Mouse (Mus musculus): Measurements from ENCODE around the gene Kng2. TPM values are rescaled to one million over a fixed set of nuclear protein-coding genes. Genes with fewer than 3 reads are reported as not detected.
"Not testable (repeated sequence)": the region's sequence is repeated elsewhere in the genome, so short reads cannot be mapped to it uniquely, and the experiment has no call there.

Gene Kng2
- not detected in 2 replicates for polyA plus RNA-seq (2014; fragmentation: Nextera tagmentation; extraction: Ambion mirVana)

GRCm38 (mm10) chr16:23028966-23029600 is at the start of gene Kng2:
Gene Kng2 (minus strand): TSS chr16:23029482.
- WGBS: 75% methylated on average over 3 of the region's 3 CpGs
- not testable (repeated sequence) for H3K27me3 ChIP-seq (ENCODE audit: insufficient read depth, low read length); H3K9ac ChIP-seq; H3K27ac ChIP-seq (ENCODE audit: low read depth); H3K4me1 ChIP-seq (ENCODE audit: insufficient read depth); H3K4me3 ChIP-seq (ENCODE audit: low read depth, low read length); H3K9me3 ChIP-seq (ENCODE audit: low read depth, low read length); DNase-seq; ATAC-seq (ENCODE audit: insufficient read depth); H3K36me3 ChIP-seq (ENCODE audit: insufficient read depth); H3K4me2 ChIP-seq

- not testable (repeated sequence) for ATAC-seq (ENCODE audit: insufficient read depth); H3K4me1 ChIP-seq (ENCODE audit: insufficient read depth); H3K4me2 ChIP-seq; H3K9ac ChIP-seq; H3K27me3 ChIP-seq (ENCODE audit: insufficient read depth, low read length); DNase-seq; H3K4me3 ChIP-seq (ENCODE audit: low read depth, low read length); H3K27ac ChIP-seq (ENCODE audit: low read depth); H3K36me3 ChIP-seq (ENCODE audit: insufficient read depth); H3K9me3 ChIP-seq (ENCODE audit: low read depth, low read length)
- WGBS: 81% methylated on average over 6 of the region's 6 CpGs
Observed at GRCm38 (mm10) chr16:23077516-23077915, 48.2 kb upstream of the Kng2 start.

GRCm38 (mm10) chr16:23060781-23061325 is 31.6 kb upstream of the Kng2 start:
- ATAC-seq (ENCODE audit: insufficient read depth); H3K27me3 ChIP-seq (ENCODE audit: insufficient read depth, low read length); DNase-seq; H3K27ac ChIP-seq (ENCODE audit: low read depth); H3K9ac ChIP-seq; H3K36me3 ChIP-seq (ENCODE audit: insufficient read depth); H3K4me2 ChIP-seq; H3K4me3 ChIP-seq (ENCODE audit: low read depth, low read length); H3K4me1 ChIP-seq (ENCODE audit: insufficient read depth); H3K9me3 ChIP-seq (ENCODE audit: low read depth, low read length): not testable (repeated sequence)
- 82% methylated on average over 5 of the region's 5 CpGs for WGBS

DNA sequence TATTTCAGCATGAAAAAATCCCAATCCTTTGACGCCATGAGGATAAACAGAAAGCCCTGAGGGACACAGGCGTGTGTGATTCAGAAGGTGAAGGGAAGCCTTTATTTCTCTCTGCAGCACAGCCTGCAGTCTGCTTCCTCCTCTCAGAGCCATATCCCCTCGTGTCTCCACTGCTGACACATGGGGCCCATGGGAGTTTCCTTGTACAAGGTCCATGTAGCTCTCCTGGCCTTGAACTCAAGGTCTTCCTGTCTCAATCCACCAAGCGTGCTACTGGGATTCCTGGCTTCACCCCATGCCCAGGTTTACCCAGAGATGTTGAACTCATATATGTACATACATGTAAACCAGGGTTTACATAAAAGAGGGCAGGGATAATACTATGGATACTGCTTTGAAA is 30.3 kb upstream of the Kng2 start:
- WGBS: 60% methylated on average over 4 of the region's 4 CpGs
- H3K27me3 ChIP-seq (ENCODE audit: insufficient read depth, low read length): not testable (repeated sequence)

DNA sequence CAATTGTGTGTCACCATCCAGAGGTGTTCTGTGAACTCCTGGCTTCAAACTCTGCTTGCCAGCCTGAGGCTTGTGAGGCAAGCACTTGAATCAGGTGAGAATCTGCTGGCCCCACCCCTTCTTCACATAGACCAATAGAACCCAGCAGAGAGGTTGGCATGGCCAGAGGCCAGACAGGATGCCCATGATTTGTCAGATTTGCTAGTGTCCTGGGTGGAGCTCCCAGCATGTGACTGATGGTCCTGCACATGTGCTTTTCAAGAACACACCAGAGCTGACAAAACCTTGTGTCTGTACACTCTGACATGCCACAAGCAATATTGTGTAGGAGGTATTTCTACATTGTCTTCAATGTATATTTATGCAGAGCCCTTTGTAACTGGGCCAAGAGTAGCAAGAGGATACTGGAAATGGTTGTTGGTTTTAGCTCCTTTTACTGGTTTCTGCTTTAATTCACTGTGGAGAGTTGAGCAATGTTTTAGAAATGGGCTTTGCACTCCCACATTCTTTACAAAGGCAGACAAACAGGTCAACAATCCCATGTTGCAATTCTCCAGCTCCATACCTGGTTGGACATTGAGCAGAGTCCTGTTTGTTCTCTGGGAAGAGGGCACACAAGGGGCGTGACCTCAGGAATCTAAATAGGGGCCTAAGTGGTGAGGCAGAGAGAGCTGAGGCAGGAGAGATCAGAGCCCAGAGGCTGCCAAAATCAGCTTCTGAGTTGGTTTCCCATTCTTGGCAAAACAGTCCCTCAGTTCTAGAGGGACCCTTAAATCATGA is 28.6 kb upstream of the Kng2 start, which contains the start of gene Kng1:
Gene Kng1, plus strand, starts transcription at position 198 of the 780 bp plus-strand sequence.
- DNase-seq; H3K36me3 ChIP-seq (ENCODE audit: insufficient read depth); ATAC-seq (ENCODE audit: insufficient read depth); H3K4me1 ChIP-seq (ENCODE audit: insufficient read depth); H3K27ac ChIP-seq (ENCODE audit: low read depth); H3K27me3 ChIP-seq (ENCODE audit: insufficient read depth, low read length); H3K9ac ChIP-seq; H3K9me3 ChIP-seq (ENCODE audit: low read depth, low read length); H3K4me2 ChIP-seq; H3K4me3 ChIP-seq (ENCODE audit: low read depth, low read length): not testable (repeated sequence)
- WGBS: 84% methylated on average over 1 of the region's 1 CpGs

More for the DNA sequence above, 30.3 kb upstream of the Kng2 start:
- H3K27ac ChIP-seq (ENCODE audit: low read depth); H3K4me3 ChIP-seq (ENCODE audit: low read depth, low read length); DNase-seq; H3K4me2 ChIP-seq; H3K9ac ChIP-seq; ATAC-seq (ENCODE audit: insufficient read depth); H3K4me1 ChIP-seq (ENCODE audit: insufficient read depth); H3K9me3 ChIP-seq (ENCODE audit: low read depth, low read length); H3K36me3 ChIP-seq (ENCODE audit: insufficient read depth): not testable (repeated sequence)

DNA sequence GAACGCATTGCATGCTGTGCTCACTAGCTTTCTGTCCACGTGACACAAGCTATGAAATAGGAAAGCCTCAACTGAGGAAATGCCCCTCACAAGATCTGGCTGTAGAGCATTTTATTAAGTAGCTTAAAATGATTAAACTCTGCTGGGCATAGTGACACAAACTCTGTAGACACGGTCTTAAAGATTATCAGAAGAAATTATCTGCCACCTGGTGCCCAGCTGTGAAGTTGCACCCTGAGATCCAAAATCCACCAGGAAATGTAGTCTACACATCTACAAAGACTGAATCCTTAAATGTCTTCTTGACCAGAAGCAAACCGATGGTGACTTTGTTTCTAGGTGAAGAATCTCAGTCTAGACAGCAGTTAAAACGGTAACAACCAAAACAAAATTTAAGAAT is 17.0 kb upstream of the Kng2 start:
- Histone ChIP-seq H3K9ac (no peak overlapping the region), H3K27ac (ENCODE audit: low read depth) (no peak overlapping the region), H3K4me3 (ENCODE audit: low read depth, low read length) (no peak overlapping the region), H3K4me1 (ENCODE audit: insufficient read depth) (no peaks in the 10 kb centered on the region), H3K27me3 (ENCODE audit: insufficient read depth, low read length) (no peaks in the 10 kb centered on the region), H3K9me3 (ENCODE audit: low read depth, low read length) (no peaks in the 10 kb centered on the region), H3K4me2 (no peak overlapping the region), H3K36me3 (ENCODE audit: insufficient read depth) (no peaks in the 10 kb centered on the region)
- DNase-seq (peak; percentile 66), ATAC-seq (ENCODE audit: insufficient read depth) (no peak)
- 60% methylated on average over 5 of the region's 5 CpGs for WGBS
- TF ChIP-seq CTCF (IDR thresholded peaks at IDR 0.05; ENCODE audit: low read depth): peak; percentile 63

DNA sequence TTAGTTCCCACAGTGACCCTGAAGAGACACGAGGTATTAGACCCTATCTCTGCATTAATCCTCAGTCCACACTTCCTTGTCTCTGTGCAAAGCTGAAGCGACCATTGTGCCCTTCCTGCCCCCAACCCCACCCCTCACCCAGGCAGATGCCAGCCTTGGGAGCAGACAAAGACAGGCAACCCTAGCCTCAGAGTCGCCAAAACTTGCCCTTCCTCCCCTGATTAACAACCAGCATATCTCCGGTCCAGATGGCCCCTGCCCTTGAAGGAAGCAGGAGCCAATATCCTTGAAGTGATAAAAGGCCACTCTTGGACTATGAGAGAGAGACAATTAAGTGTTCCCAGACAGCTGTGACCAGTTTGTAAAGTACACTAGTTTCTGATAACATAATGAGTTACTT is 11.6 kb upstream of the Kng2 start:
- Histone ChIP-seq H3K27ac (ENCODE audit: low read depth) (no peak overlapping the region), H3K9ac (no peak overlapping the region), H3K9me3 (ENCODE audit: low read depth, low read length) (no peaks in the 10 kb centered on the region), H3K4me3 (ENCODE audit: low read depth, low read length) (no peak overlapping the region), H3K27me3 (ENCODE audit: insufficient read depth, low read length) (no peaks in the 10 kb centered on the region), H3K4me2 (no peak overlapping the region), H3K36me3 (ENCODE audit: insufficient read depth) (no peaks in the 10 kb centered on the region), H3K4me1 (ENCODE audit: insufficient read depth) (no peaks in the 10 kb centered on the region)
- DNase-seq (no peak), ATAC-seq (ENCODE audit: insufficient read depth) (no peak)
- TF ChIP-seq CTCF (IDR thresholded peaks at IDR 0.05; ENCODE audit: low read depth): no peak
- WGBS: 26% methylated on average over 4 of the region's 4 CpGs
